In genomic region chr9:65580401-65581256, GRCm38 (mm10) we compare ENCODE assay signal across 8 mouse cellular contexts. TPM values are rescaled to one million over a fixed set of nuclear protein-coding genes. Genes with fewer than 3 reads are reported as not detected.
DNase-seq lines count a peak whose midpoint lies in the region; ATAC-seq and TF ChIP-seq lines count a peak whose summit lies in the region.

No protein-coding gene starts in this region.

- peak overlapping the region; percentile 70 to 83 for H3K4me3 ChIP-seq in MEL (ENCODE audit: control insufficient read depth in 1 of 2, insufficient read depth in 1 of 2, low read depth in 2 of 2, low read length in 2 of 2)
- H3K4me3 ChIP-seq in forebrain, embryonic 16.5 days (replicated peaks; ENCODE audit: low read length): peak overlapping the region; percentile 63
- peak overlapping the region; percentile 61 for H3K4me3 ChIP-seq in lung, embryonic 16.5 days (ENCODE audit: low read length)

- peak overlapping the region; percentile 32 for H3K27ac ChIP-seq in MEL (ENCODE audit: control insufficient read depth, low read depth, low read length)
- H3K27ac ChIP-seq in forebrain, embryonic 16.5 days (ENCODE audit: low read length): no peak overlapping the region
- peak overlapping the region; percentile 81 for H3K27ac ChIP-seq in lung, embryonic 16.5 days (ENCODE audit: low read length)

- DNase-seq in MEL (ENCODE audit: low read depth, low spot score): peak; percentile 94
- peak; percentile 79 to 89 for DNase-seq in cerebellum, adult 18-20 months
- DNase-seq in heart, postnatal 25 days (ENCODE audit: low spot score): peak; percentile 77
- peak; percentile 87 for DNase-seq in layer of hippocampus, adult 11-12 months (ENCODE audit: low spot score)
- peak; percentile 72 for DNase-seq in ovary, adult 18-20 months (ENCODE audit: low spot score)
- peak; percentile 79 to 83 for DNase-seq in thymus, postnatal 10 days (ENCODE audit: low spot score in 2 of 2)

- no peaks in the 10 kb centered on the region for H3K9me3 ChIP-seq in MEL (replicated peaks; ENCODE audit: insufficient read depth, low read length)
- no peaks in the 10 kb centered on the region for H3K9me3 ChIP-seq in forebrain, embryonic 16.5 days (ENCODE audit: control insufficient read depth, low read length)
- no peaks in the 10 kb centered on the region for H3K9me3 ChIP-seq in lung, embryonic 16.5 days (ENCODE audit: control insufficient read depth, low read length)

- no peaks in the 10 kb centered on the region for H3K27me3 ChIP-seq in MEL (ENCODE audit: control insufficient read depth in 1 of 2, insufficient read depth in 2 of 2, low read length in 2 of 2)
- no peaks in the 10 kb centered on the region for H3K27me3 ChIP-seq in forebrain, embryonic 16.5 days (replicated peaks; ENCODE audit: control insufficient read depth, insufficient read depth, low read length)
- H3K27me3 ChIP-seq in lung, embryonic 16.5 days (ENCODE audit: control insufficient read depth, insufficient read depth, low read depth, low read length): no peaks in the 10 kb centered on the region

- 6% methylated on average over 23 of the region's 29 CpGs for WGBS in forebrain, embryonic 16.5 days
- 7% methylated on average over 19 of the region's 29 CpGs for WGBS in lung, embryonic 16.5 days

- peak overlapping the region; percentile 71 for H3K9ac ChIP-seq in MEL (ENCODE audit: control insufficient read depth, low read depth, low read length, poor library complexity, severe bottlenecking)
- peak overlapping the region; percentile 57 for H3K9ac ChIP-seq in forebrain, embryonic 16.5 days (replicated peaks; ENCODE audit: low read depth, low read length)
- peak overlapping the region; percentile 36 for H3K9ac ChIP-seq in lung, embryonic 16.5 days (ENCODE audit: low read length)

- H3K79me2 ChIP-seq in MEL (ENCODE audit: control insufficient read depth, insufficient read depth, low read length, poor library complexity): peaks cover 15% of the 10 kb centered on the region

- TF ChIP-seq CTCF in MEL (IDR thresholded peaks at IDR 0.05 in 2 of 3, conservative IDR thresholded peaks at IDR 0.05 in 1 of 3; ENCODE audit: control insufficient read depth in 1 of 3, insufficient read depth in 1 of 3, low read depth in 2 of 3, low read length in 3 of 3, poor library complexity in 1 of 3, severe bottlenecking in 1 of 3): peak; percentile 82 to 100 (median 87)

- H3K4me2 ChIP-seq in forebrain, embryonic 16.5 days (ENCODE audit: low read length): peak overlapping the region; percentile 67
- peak overlapping the region; percentile 64 for H3K4me2 ChIP-seq in lung, embryonic 16.5 days (ENCODE audit: low read depth, low read length)

- H3K4me1 ChIP-seq in MEL (ENCODE audit: control insufficient read depth in 1 of 2, insufficient read depth in 2 of 2, low read length in 2 of 2): peaks cover 13 to 34% of the 10 kb centered on the region in 2 experiments
- peaks cover 13% of the 10 kb centered on the region for H3K4me1 ChIP-seq in forebrain, embryonic 16.5 days (replicated peaks; ENCODE audit: control insufficient read depth, insufficient read depth, low read length)
- H3K4me1 ChIP-seq in lung, embryonic 16.5 days (replicated peaks; ENCODE audit: control insufficient read depth, insufficient read depth, low read length): peaks cover 25% of the 10 kb centered on the region

- no peak for TF ChIP-seq POLR2A in MEL (IDR thresholded peaks at IDR 0.05; ENCODE audit: control insufficient read depth in 1 of 2, insufficient read depth in 1 of 2, low read depth in 1 of 2, low read length in 2 of 2, poor library complexity in 1 of 2)

- ATAC-seq in forebrain, embryonic 16.5 days: peak; percentile 69
- ATAC-seq in lung, embryonic 16.5 days (ENCODE audit: low read depth): peak; percentile 81

- peak in 1 of 2 experiments; percentile 29; a peak in 1 of 4 replicates for TF ChIP-seq EP300 in MEL (IDR thresholded peaks at IDR 0.05; ENCODE audit: low read depth in 1 of 2, low read length in 2 of 2)

- intact Hi-C loops in heart, postnatal 25 days (cut with DNase I): loop anchor here (1.0 to 10.0 kb wide), 2 partner anchors 56 to 146 kb away; partner anchors contain the start of gene Mtfmt

- H3K36me3 ChIP-seq in MEL (ENCODE audit: control insufficient read depth in 1 of 2, insufficient read depth in 2 of 2, low read length in 2 of 2): peaks cover 0 to 32% of the 10 kb centered on the region in 2 experiments; a peak in 2 of 4 replicates
- H3K36me3 ChIP-seq in forebrain, embryonic 16.5 days (ENCODE audit: control insufficient read depth, insufficient read depth): no peaks in the 10 kb centered on the region
- H3K36me3 ChIP-seq in lung, embryonic 16.5 days (ENCODE audit: control insufficient read depth, insufficient read depth, low read length): no peaks in the 10 kb centered on the region

- TF ChIP-seq RAD21 in MEL (IDR thresholded peaks at IDR 0.05; ENCODE audit: low read depth, low read length): peak; percentile 89

TF ChIP-seq in MEL, 35 proteins besides CTCF, POLR2A, EP300 and RAD21 (continues in another document):
- TF ChIP-seq MEF2A (IDR thresholded peaks at IDR 0.05; ENCODE audit: extremely low read depth, insufficient replicate concordance, low read depth, low read length, poor library complexity, severe bottlenecking) (no peak), SIN3A (IDR thresholded peaks at IDR 0.05; ENCODE audit: low read length) (peak; percentile 60), MXI1 (IDR thresholded peaks at IDR 0.05; ENCODE audit: low read depth, low read length) (peak; percentile 61), ZMIZ1 (IDR thresholded peaks at IDR 0.05; ENCODE audit: low read depth, low read length) (no peak), TAL1 (IDR thresholded peaks at IDR 0.05; ENCODE audit: low read length) (peak; percentile 26; the same call in 1 of the 2 replicates), RCOR1 (IDR thresholded peaks at IDR 0.05; ENCODE audit: low read depth, low read length) (no peak), MAFK (IDR thresholded peaks at IDR 0.05; ENCODE audit: borderline replicate concordance, low read depth, low read length) (no peak), SMC3 (IDR thresholded peaks at IDR 0.05; ENCODE audit: low read depth, low read length) (peak; percentile 98), NRF1 (IDR thresholded peaks at IDR 0.05; ENCODE audit: insufficient read depth, low read depth, low read length, poor library complexity, severe bottlenecking) (no peak; the same call in 1 of the 2 replicates), ETS1 (IDR thresholded peaks at IDR 0.05; ENCODE audit: low read depth, low read length) (peak; percentile 37; the same call in 1 of the 2 replicates), USF2 (IDR thresholded peaks at IDR 0.05; ENCODE audit: borderline replicate concordance in 1 of 2, insufficient read depth in 1 of 2, low read depth in 1 of 2, low read length in 2 of 2) (no peak), POLR2AphosphoS5 (IDR thresholded peaks at IDR 0.05; ENCODE audit: borderline replicate concordance, low read depth, low read length) (no peak), CHD2 (IDR thresholded peaks at IDR 0.05; ENCODE audit: low read length) (no peak), ZC3H11A (IDR thresholded peaks at IDR 0.05; ENCODE audit: low read depth, low read length) (peak; percentile 96), MYC (IDR thresholded peaks at IDR 0.05; ENCODE audit: low read depth, low read length) (0 out of 2 replicates have a peak, but pooled peaks have one; percentile 67), TBP (IDR thresholded peaks at IDR 0.05; ENCODE audit: low read depth, low read length) (no peak), BHLHE40 (IDR thresholded peaks at IDR 0.05; ENCODE audit: borderline replicate concordance, low read depth, low read length) (no peak), JUND (IDR thresholded peaks at IDR 0.05; ENCODE audit: low read depth, low read length) (0 out of 2 replicates have a peak, but pooled peaks have one; percentile 34), NELFE (IDR thresholded peaks at IDR 0.05; ENCODE audit: low read depth, low read length) (no peak), ZNF384 (IDR thresholded peaks at IDR 0.05; ENCODE audit: low read depth, low read length) (no peak; the same call in 1 of the 2 replicates), ZKSCAN1 (IDR thresholded peaks at IDR 0.05; ENCODE audit: low read depth, low read length) (no peak), POLR2AphosphoS2 (IDR thresholded peaks at IDR 0.05; ENCODE audit: low read length) (no peak), MYB (IDR thresholded peaks at IDR 0.05; ENCODE audit: low read depth, low read length) (no peak), MAZ (IDR thresholded peaks at IDR 0.05; ENCODE audit: low read depth, low read length) (peak; percentile 59; the same call in 1 of the 2 replicates), GATA1 (IDR thresholded peaks at IDR 0.05; ENCODE audit: low read depth, low read length) (0 out of 2 replicates have a peak, but pooled peaks have one; percentile 12), HCFC1 (IDR thresholded peaks at IDR 0.05; ENCODE audit: low read depth, low read length) (peak; percentile 34; the same call in 1 of the 2 replicates), GABPA (IDR thresholded peaks at IDR 0.05; ENCODE audit: low read depth, low read length) (no peak)

RNA-seq across cellular contexts. Expression of gene Plekho2, which starts 0.8 kb away (rescaled TPM):
- 7.6 and 8.6 TPM in 2 replicates for total RNA-seq in MEL (2012; rRNA removed)
- polyA plus RNA-seq in MEL (2012; ENCODE audit: insufficient read depth in 1 of 2, insufficient read length in 2 of 2, low read depth in 1 of 2, low replicate concordance in 2 of 2, missing spikeins in 1 of 2): 10 to 100 TPM in 1 of 2 experiments, not detected in 1; 12.9 TPM
- 4.7 and 5.7 TPM in 2 replicates for polyA plus RNA-seq in forebrain, embryonic 16.5 days (2015; fragmentation: Nextera tagmentation; extraction: Ambion mirVana)
- total RNA-seq in heart, postnatal 25 days (2021): 10 to 100 TPM; 12.9 to 13.2 TPM
- polyA plus RNA-seq in lung, embryonic 16.5 days (2015; fragmentation: Nextera tagmentation; extraction: Ambion mirVana): 23.6 and 24.4 TPM in 2 replicates

RNA-seq across cellular contexts. Expression of gene Pif1, which starts 6.3 kb away (rescaled TPM):
- total RNA-seq in MEL (2012; rRNA removed): 15.5 and 22.5 TPM in 2 replicates
- 10 to 100 TPM in 1 of 2 experiments, not detected in 1; 14.9 TPM for polyA plus RNA-seq in MEL (2012; ENCODE audit: insufficient read depth in 1 of 2, insufficient read length in 2 of 2, low read depth in 1 of 2, low replicate concordance in 2 of 2, missing spikeins in 1 of 2)
- 8.9 and 10.2 TPM in 2 replicates for polyA plus RNA-seq in forebrain, embryonic 16.5 days (2015; fragmentation: Nextera tagmentation; extraction: Ambion mirVana)
- not detected for total RNA-seq in heart, postnatal 25 days (2021)
- polyA plus RNA-seq in lung, embryonic 16.5 days (2015; fragmentation: Nextera tagmentation; extraction: Ambion mirVana): 16.1 and 17.0 TPM in 2 replicates

RNA-seq across cellular contexts. Expression of gene Rbpms2, which starts 48.8 kb away (rescaled TPM):
- total RNA-seq in MEL (2012; rRNA removed): not detected in 2 replicates
- under 1 TPM in 1 of 2 experiments, not detected in 1; 0.22 TPM for polyA plus RNA-seq in MEL (2012; ENCODE audit: insufficient read depth in 1 of 2, insufficient read length in 2 of 2, low read depth in 1 of 2, low replicate concordance in 2 of 2, missing spikeins in 1 of 2)
- 3.2 and 3.4 TPM in 2 replicates for polyA plus RNA-seq in forebrain, embryonic 16.5 days (2015; fragmentation: Nextera tagmentation; extraction: Ambion mirVana)
- total RNA-seq in heart, postnatal 25 days (2021): 10 to 100 TPM; 37.1 to 39.3 TPM
- 10.8 and 14.1 TPM in 2 replicates for polyA plus RNA-seq in lung, embryonic 16.5 days (2015; fragmentation: Nextera tagmentation; extraction: Ambion mirVana)
